Mouse (Mus musculus): ENCODE data around the gene Gcnt1. TPM values are rescaled to one million over a fixed set of nuclear protein-coding genes. Genes with fewer than 3 reads are reported as not detected.

The Gcnt1 gene
- polyA plus RNA-seq, 1 experiment = 158 TPM

DNA sequence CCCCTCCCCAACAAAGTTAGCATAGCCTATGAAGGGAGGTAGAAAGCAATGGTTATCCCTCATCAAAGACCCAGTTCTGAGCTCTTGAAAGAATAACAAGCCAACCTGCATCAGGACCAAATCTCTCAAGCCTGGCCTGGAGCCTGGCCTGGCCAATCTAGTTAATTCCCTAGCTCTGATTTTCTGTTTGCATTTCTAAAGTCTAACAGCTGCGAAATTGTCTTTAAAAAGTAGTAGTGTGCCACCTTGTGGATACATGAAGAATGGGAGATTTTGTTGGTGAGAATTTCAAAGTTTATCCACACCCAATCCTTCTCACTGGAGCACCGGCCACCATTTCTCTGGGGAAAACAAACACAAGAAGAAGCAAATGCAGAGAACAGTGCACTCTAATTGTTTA is 15.8 kb upstream of the Gcnt1 start:
- TF ChIP-seq POLR2A (IDR thresholded peaks at IDR 0.05; ENCODE audit: low read depth, low read length) (no peak), CTCF (conservative IDR thresholded peaks at IDR 0.05; ENCODE audit: insufficient read depth, insufficient read length, low read depth, low read length) (0 out of 2 replicates have a peak, but pooled peaks have one; percentile 26)
- whole genome bisulfite sequencing = 7% methylated on average over 2 of the region's 2 CpGs
- Histone ChIP-seq H3K27me3 (replicated peaks; ENCODE audit: control insufficient read depth, insufficient read depth, low read length) (no peaks in the 10 kb centered on the region), H3K4me3 (ENCODE audit: insufficient read depth, low read depth, low read length) (no peak overlapping the region), H3K27ac (ENCODE audit: insufficient read depth, low read depth, low read length) (no peak overlapping the region), H3K4me1 (ENCODE audit: control insufficient read depth, insufficient read depth, low read length) (peaks cover 5% of the 10 kb centered on the region; the same call in 1 of the 2 replicates), H3K36me3 (ENCODE audit: control insufficient read depth, insufficient read depth, low read length) (no peaks in the 10 kb centered on the region)
- peak; percentile 54 for DNase-seq

GRCm38 (mm10) chr19:17386424-17386823 is 13.8 kb upstream of the Gcnt1 start:
- WGBS = 38% methylated on average over 6 of the region's 6 CpGs

DNA sequence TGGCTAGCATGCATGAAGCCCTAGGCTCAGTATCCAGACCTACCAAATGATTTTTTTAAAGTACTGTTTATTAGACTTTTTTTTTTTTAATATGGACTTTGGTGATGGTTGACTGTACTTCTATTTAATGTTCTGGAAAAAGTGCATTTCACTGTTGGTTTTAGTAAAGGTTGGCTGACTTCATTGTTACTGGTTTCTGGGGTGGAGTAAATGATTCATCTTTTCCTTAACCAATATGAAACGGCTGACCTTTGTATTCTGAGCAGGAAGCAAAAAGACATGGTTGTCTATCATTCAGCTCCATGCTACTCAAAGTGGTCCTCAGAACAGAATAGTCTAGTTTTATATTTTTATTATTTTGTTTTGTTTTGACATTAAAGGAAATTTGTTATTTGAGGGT is 12.8 kb upstream of the Gcnt1 start:
- TF ChIP-seq CTCF (conservative IDR thresholded peaks at IDR 0.05; ENCODE audit: insufficient read depth, insufficient read length, low read depth, low read length) (no peak), POLR2A (IDR thresholded peaks at IDR 0.05; ENCODE audit: low read depth, low read length) (no peak)
- H3K4me1 ChIP-seq (ENCODE audit: control insufficient read depth, insufficient read depth, low read length) = peaks cover 5% of the 10 kb centered on the region; the same call in 1 of the 2 replicates
- no peaks in the 10 kb centered on the region for H3K36me3 ChIP-seq (ENCODE audit: control insufficient read depth, insufficient read depth, low read length)
- no peaks in the 10 kb centered on the region for H3K27me3 ChIP-seq (replicated peaks; ENCODE audit: control insufficient read depth, insufficient read depth, low read length)
- no peak overlapping the region for H3K4me3 ChIP-seq (ENCODE audit: insufficient read depth, low read depth, low read length)
- WGBS = 18% methylated on average over 1 of the region's 1 CpGs
- H3K27ac ChIP-seq (ENCODE audit: insufficient read depth, low read depth, low read length) = 0 out of 2 replicates have a peak overlapping the region, but pooled peaks have one; percentile 93
- peak; percentile 77 for DNase-seq

More at GRCm38 (mm10) chr19:17386424-17386823, 13.8 kb upstream of the Gcnt1 start:
- H3K4me3 ChIP-seq (ENCODE audit: insufficient read depth, low read depth, low read length) = no peak overlapping the region
- no peak for TF ChIP-seq CTCF (conservative IDR thresholded peaks at IDR 0.05; ENCODE audit: insufficient read depth, insufficient read length, low read depth, low read length)
- peak overlapping the region; percentile 93; the same call in 1 of the 2 replicates for H3K27ac ChIP-seq (ENCODE audit: insufficient read depth, low read depth, low read length)
- peak; percentile 43 for DNase-seq
- H3K27me3 ChIP-seq (replicated peaks; ENCODE audit: control insufficient read depth, insufficient read depth, low read length) = no peaks in the 10 kb centered on the region
- peaks cover 5% of the 10 kb centered on the region; the same call in 1 of the 2 replicates for H3K4me1 ChIP-seq (ENCODE audit: control insufficient read depth, insufficient read depth, low read length)
- H3K36me3 ChIP-seq (ENCODE audit: control insufficient read depth, insufficient read depth, low read length) = no peaks in the 10 kb centered on the region

DNA sequence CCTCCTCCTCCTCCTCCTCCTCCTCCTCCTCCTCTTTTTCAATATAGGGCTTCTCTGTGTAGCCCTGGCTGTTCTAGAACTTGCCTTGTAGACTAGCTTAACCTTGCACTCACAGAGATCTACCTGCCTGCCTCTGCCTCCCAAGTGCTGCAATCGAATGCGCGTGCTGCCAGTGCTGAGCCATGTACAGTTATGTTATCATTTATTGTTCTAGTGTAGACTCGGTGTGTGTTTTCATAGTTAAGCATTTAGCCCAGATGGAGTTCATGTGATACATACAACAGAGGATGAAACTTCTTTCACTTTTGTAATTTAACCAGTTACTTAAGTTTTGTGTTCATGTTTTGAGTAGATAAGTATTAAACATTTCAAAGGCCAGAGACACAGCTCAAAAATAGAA is 12.4 kb upstream of the Gcnt1 start:
- WGBS = 49% methylated on average over 4 of the region's 4 CpGs
- no peak for TF ChIP-seq CTCF (conservative IDR thresholded peaks at IDR 0.05; ENCODE audit: insufficient read depth, insufficient read length, low read depth, low read length)
- TF ChIP-seq POLR2A (IDR thresholded peaks at IDR 0.05; ENCODE audit: low read depth, low read length) = no peak
- no peak for DNase-seq
- peaks cover 5% of the 10 kb centered on the region; the same call in 1 of the 2 replicates for H3K4me1 ChIP-seq (ENCODE audit: control insufficient read depth, insufficient read depth, low read length)
- H3K4me3 ChIP-seq (ENCODE audit: insufficient read depth, low read depth, low read length) = no peak overlapping the region
- H3K27me3 ChIP-seq (replicated peaks; ENCODE audit: control insufficient read depth, insufficient read depth, low read length) = no peaks in the 10 kb centered on the region
- H3K27ac ChIP-seq (ENCODE audit: insufficient read depth, low read depth, low read length) = peak overlapping the region; percentile 85; the same call in 1 of the 2 replicates
- H3K36me3 ChIP-seq (ENCODE audit: control insufficient read depth, insufficient read depth, low read length) = no peaks in the 10 kb centered on the region

DNA sequence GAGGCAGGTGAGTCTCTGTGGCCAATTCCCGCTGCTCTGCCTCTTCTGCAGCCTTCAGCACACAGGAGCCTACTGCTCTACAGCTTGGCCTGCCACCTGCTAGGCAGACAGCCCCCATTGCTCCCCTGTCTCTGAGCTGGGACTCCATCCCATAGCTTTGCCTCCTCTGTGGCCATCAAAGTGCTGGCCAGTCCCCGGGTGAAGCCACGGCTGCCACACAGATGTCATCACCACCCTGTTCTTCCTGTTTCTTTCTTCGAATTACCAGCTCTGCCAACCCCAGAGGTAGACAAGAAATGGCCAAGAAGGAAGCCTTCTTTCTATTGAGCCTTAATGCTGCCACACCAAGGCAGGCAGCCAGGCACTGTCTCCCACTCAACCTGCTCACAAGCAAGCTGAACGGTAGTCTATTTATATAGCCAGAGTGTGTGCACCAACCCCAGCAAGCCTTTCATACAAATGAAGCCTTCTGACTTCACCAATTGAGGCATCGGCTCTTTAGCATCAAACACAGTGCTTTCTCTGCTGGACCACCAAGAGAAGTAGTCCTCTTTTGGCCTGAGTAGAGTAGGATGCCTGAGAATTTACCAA is 10.3 kb upstream of the Gcnt1 start:
- H3K36me3 ChIP-seq (ENCODE audit: control insufficient read depth, insufficient read depth, low read length) = no peaks in the 10 kb centered on the region
- DNase-seq = no peak
- no peak overlapping the region for H3K27ac ChIP-seq (ENCODE audit: insufficient read depth, low read depth, low read length)
- no peaks in the 10 kb centered on the region for H3K27me3 ChIP-seq (replicated peaks; ENCODE audit: control insufficient read depth, insufficient read depth, low read length)
- H3K4me3 ChIP-seq (ENCODE audit: insufficient read depth, low read depth, low read length) = no peak overlapping the region
- peaks cover 13% of the 10 kb centered on the region; the same call in 1 of the 2 replicates for H3K4me1 ChIP-seq (ENCODE audit: control insufficient read depth, insufficient read depth, low read length)
- no peak for TF ChIP-seq CTCF (conservative IDR thresholded peaks at IDR 0.05; ENCODE audit: insufficient read depth, insufficient read length, low read depth, low read length)
- TF ChIP-seq POLR2A (IDR thresholded peaks at IDR 0.05; ENCODE audit: low read depth, low read length) = no peak
- 83% methylated on average over 6 of the region's 6 CpGs for WGBS

DNA sequence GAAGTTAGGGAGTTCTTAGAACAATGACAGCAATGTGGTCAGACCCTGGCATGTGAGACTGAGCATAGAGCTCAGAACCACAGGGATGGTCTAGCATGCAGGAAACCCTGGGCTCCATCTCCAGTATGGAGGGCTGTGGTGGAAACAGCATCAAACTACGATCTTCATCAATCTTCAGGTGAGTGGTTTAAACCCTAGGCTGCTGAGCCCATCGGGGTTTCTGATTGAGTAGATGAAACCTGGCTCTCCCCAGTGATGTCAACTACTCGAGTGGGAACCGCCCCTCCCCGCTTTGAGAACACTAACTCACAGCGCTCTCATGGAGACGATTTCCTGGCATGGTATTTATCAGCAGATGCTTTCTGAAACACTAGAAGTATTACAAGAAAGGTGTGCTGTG is 7.9 kb upstream of the Gcnt1 start:
- Histone ChIP-seq H3K27ac (ENCODE audit: insufficient read depth, low read depth, low read length) (no peak overlapping the region), H3K27me3 (replicated peaks; ENCODE audit: control insufficient read depth, insufficient read depth, low read length) (no peaks in the 10 kb centered on the region), H3K36me3 (ENCODE audit: control insufficient read depth, insufficient read depth, low read length) (no peaks in the 10 kb centered on the region), H3K4me3 (ENCODE audit: insufficient read depth, low read depth, low read length) (no peak overlapping the region), H3K4me1 (ENCODE audit: control insufficient read depth, insufficient read depth, low read length) (peaks cover 10% of the 10 kb centered on the region; the same call in 1 of the 2 replicates)
- no peak for TF ChIP-seq CTCF (conservative IDR thresholded peaks at IDR 0.05; ENCODE audit: insufficient read depth, insufficient read length, low read depth, low read length)
- TF ChIP-seq POLR2A (IDR thresholded peaks at IDR 0.05; ENCODE audit: low read depth, low read length) = no peak
- 61% methylated on average over 7 of the region's 7 CpGs for WGBS
- DNase-seq = no peak

GRCm38 (mm10) chr19:17378845-17379244 is 6.2 kb upstream of the Gcnt1 start:
- DNase-seq = peak; percentile 43
- H3K27ac ChIP-seq (ENCODE audit: insufficient read depth, low read depth, low read length) = no peak overlapping the region; the same call in 1 of the 2 replicates
- H3K4me3 ChIP-seq (ENCODE audit: insufficient read depth, low read depth, low read length) = no peak overlapping the region
- peaks cover 8% of the 10 kb centered on the region; the same call in 1 of the 2 replicates for H3K4me1 ChIP-seq (ENCODE audit: control insufficient read depth, insufficient read depth, low read length)
- TF ChIP-seq CTCF (conservative IDR thresholded peaks at IDR 0.05; ENCODE audit: insufficient read depth, insufficient read length, low read depth, low read length) = no peak
- no peaks in the 10 kb centered on the region for H3K27me3 ChIP-seq (replicated peaks; ENCODE audit: control insufficient read depth, insufficient read depth, low read length)
- H3K36me3 ChIP-seq (ENCODE audit: control insufficient read depth, insufficient read depth, low read length) = no peaks in the 10 kb centered on the region

Data from kidney, adult 2 months (tissue).